ENCODE assay signal across 25 mouse cellular contexts in genomic region chr1:89637670-89638069, GRCm38 (mm10).
A peak's percentile ranks its signal among the peaks of the same experiment; 100 is the strongest.
DNase-seq lines count a peak whose midpoint lies in the region; ATAC-seq and TF ChIP-seq lines count a peak whose summit lies in the region.
"Had no signal": no experiment of that assay in that cellular context is flagged by ENCODE, and none has a peak within 500 bp of the region (broad histone marks: within the 10 kb centered on the region; RNA-seq: fewer than 3 reads in every experiment).

No protein-coding gene starts in this region.

- no peak for DNase-seq in embryonic facial prominence, embryonic 14.5 days (ENCODE audit: low spot score)
- no peak for DNase-seq in embryonic facial prominence, embryonic 10.5 days (ENCODE audit: low spot score)
- DNase-seq in heart, adult 9 months (ENCODE audit: low spot score in 2 of 2), result no peak
- DNase-seq in forebrain, postnatal 0 days, result no peak
- DNase-seq: cerebellum, adult 2 months; cerebellum, postnatal 14 days; kidney, adult 11 months; kidney, postnatal 14 days; liver, embryonic 13.5 days; lung, adult 18-20 months; lung, postnatal 4 days; thymus, postnatal 4 days had no signal

- ATAC-seq in embryonic facial prominence, embryonic 14.5 days (ENCODE audit: low read depth), result peak; percentile 45; the same call in 1 of the 2 replicates
- ATAC-seq in heart, embryonic 11.5 days (replicated peaks; ENCODE audit: insufficient number of reproducible peaks, low FRiP score, low TSS enrichment), result no peak
- peak; percentile 44 for ATAC-seq in embryonic facial prominence, embryonic 15.5 days (ENCODE audit: insufficient number of reproducible peaks, low FRiP score, low TSS enrichment, low read depth)
- peak; percentile 32; the same call in 1 of the 2 replicates for ATAC-seq in limb, embryonic 15.5 days (ENCODE audit: insufficient number of reproducible peaks, low FRiP score, low TSS enrichment, low read depth)
- ATAC-seq in forebrain, postnatal 0 days, result no peak
- ATAC-seq: forebrain, embryonic 14.5 days; inflammation-experienced regulatory T-cells, adult 6 months; lung, postnatal 0 days; Patski had no signal

- TF ChIP-seq CTCF in forebrain, postnatal 0 days (IDR thresholded peaks at IDR 0.05; ENCODE audit: low read depth), result no peak

- H3K4me3 ChIP-seq in embryonic facial prominence, embryonic 14.5 days (ENCODE audit: low read depth, low read length), result no peak overlapping the region
- no peak overlapping the region for H3K4me3 ChIP-seq in embryonic facial prominence, embryonic 10.5 days
- no peak overlapping the region for H3K4me3 ChIP-seq in heart, embryonic 11.5 days (ENCODE audit: low read depth, low read length)
- H3K4me3 ChIP-seq in embryonic facial prominence, embryonic 15.5 days (replicated peaks), result no peak overlapping the region
- no peak overlapping the region for H3K4me3 ChIP-seq in limb, embryonic 15.5 days
- no peak overlapping the region for H3K4me3 ChIP-seq in forebrain, postnatal 0 days (ENCODE audit: low read depth, low read length)
- H3K4me3 ChIP-seq: hindbrain, embryonic 10.5 days; hindbrain, embryonic 15.5 days; left cerebral cortex, adult 2 months; liver, embryonic 13.5 days; megakaryocyte, embryonic 14.5 days; midbrain, embryonic 12.5 days; neural tube, embryonic 13.5 days had no signal

- H3K9me3 ChIP-seq in embryonic facial prominence, embryonic 14.5 days (ENCODE audit: control insufficient read depth, low read length), result no peaks in the 10 kb centered on the region
- H3K9me3 ChIP-seq in embryonic facial prominence, embryonic 10.5 days, result no peaks in the 10 kb centered on the region
- no peaks in the 10 kb centered on the region for H3K9me3 ChIP-seq in heart, embryonic 11.5 days (replicated peaks; ENCODE audit: control insufficient read depth, low read length)
- H3K9me3 ChIP-seq in embryonic facial prominence, embryonic 15.5 days (replicated peaks), result no peaks in the 10 kb centered on the region
- no peaks in the 10 kb centered on the region for H3K9me3 ChIP-seq in limb, embryonic 15.5 days
- H3K9me3 ChIP-seq in forebrain, postnatal 0 days (ENCODE audit: low read length), result no peaks in the 10 kb centered on the region
- H3K9me3 ChIP-seq: hindbrain, embryonic 10.5 days; hindbrain, embryonic 15.5 days; liver, embryonic 13.5 days; midbrain, embryonic 12.5 days; neural tube, embryonic 13.5 days had no signal

- WGBS in embryonic facial prominence, embryonic 14.5 days, result 84% methylated on average over 4 of the region's 4 CpGs
- 91% methylated on average over 4 of the region's 4 CpGs for WGBS in embryonic facial prominence, embryonic 10.5 days
- WGBS in heart, embryonic 11.5 days (ENCODE audit: insufficient replicate concordance), result 81% methylated on average over 4 of the region's 4 CpGs
- WGBS in embryonic facial prominence, embryonic 15.5 days, result 89% methylated on average over 4 of the region's 4 CpGs
- WGBS in limb, embryonic 15.5 days, result 91% methylated on average over 4 of the region's 4 CpGs
- 94% methylated on average over 4 of the region's 4 CpGs for WGBS in forebrain, postnatal 0 days

- peaks cover 38% of the 10 kb centered on the region for H3K36me3 ChIP-seq in embryonic facial prominence, embryonic 14.5 days (ENCODE audit: control insufficient read depth, insufficient read depth, low read length)
- H3K36me3 ChIP-seq in embryonic facial prominence, embryonic 10.5 days (replicated peaks), result peaks cover 62% of the 10 kb centered on the region
- H3K36me3 ChIP-seq in heart, embryonic 11.5 days (ENCODE audit: control insufficient read depth, insufficient read depth, low read length), result peaks cover 3% of the 10 kb centered on the region; the same call in 1 of the 2 replicates
- H3K36me3 ChIP-seq in embryonic facial prominence, embryonic 15.5 days, result peaks cover 29% of the 10 kb centered on the region; the same call in 1 of the 2 replicates
- H3K36me3 ChIP-seq in limb, embryonic 15.5 days, result peaks cover 44% of the 10 kb centered on the region
- peaks cover 21% of the 10 kb centered on the region for H3K36me3 ChIP-seq in forebrain, postnatal 0 days (ENCODE audit: insufficient read depth)
- H3K36me3 ChIP-seq: liver, embryonic 13.5 days had no signal

- no peak overlapping the region for H3K4me2 ChIP-seq in embryonic facial prominence, embryonic 14.5 days (ENCODE audit: low read depth, low read length)
- no peak overlapping the region for H3K4me2 ChIP-seq in heart, embryonic 11.5 days
- no peak overlapping the region for H3K4me2 ChIP-seq in embryonic facial prominence, embryonic 15.5 days (replicated peaks)
- no peak overlapping the region for H3K4me2 ChIP-seq in limb, embryonic 15.5 days
- H3K4me2 ChIP-seq in forebrain, postnatal 0 days (ENCODE audit: low read depth), result no peak overlapping the region
- H3K4me2 ChIP-seq: hindbrain, embryonic 15.5 days; liver, embryonic 13.5 days; midbrain, embryonic 12.5 days; neural tube, embryonic 13.5 days had no signal

- no peak overlapping the region for H3K9ac ChIP-seq in embryonic facial prominence, embryonic 14.5 days (ENCODE audit: low read depth, low read length)
- H3K9ac ChIP-seq in heart, embryonic 11.5 days (ENCODE audit: low read depth, low read length), result no peak overlapping the region
- H3K9ac ChIP-seq in embryonic facial prominence, embryonic 15.5 days, result no peak overlapping the region
- H3K9ac ChIP-seq in limb, embryonic 15.5 days, result no peak overlapping the region
- H3K9ac ChIP-seq in forebrain, postnatal 0 days, result no peak overlapping the region
- H3K9ac ChIP-seq: hindbrain, embryonic 15.5 days; liver, embryonic 13.5 days; midbrain, embryonic 12.5 days; neural tube, embryonic 13.5 days had no signal

- H3K27ac ChIP-seq in embryonic facial prominence, embryonic 14.5 days (replicated peaks; ENCODE audit: low read depth, low read length), result no peak overlapping the region
- no peak overlapping the region for H3K27ac ChIP-seq in embryonic facial prominence, embryonic 10.5 days (replicated peaks)
- peak overlapping the region; percentile 7; the same call in 1 of the 2 replicates for H3K27ac ChIP-seq in heart, embryonic 11.5 days (ENCODE audit: low read depth, low read length)
- H3K27ac ChIP-seq in embryonic facial prominence, embryonic 15.5 days (replicated peaks), result no peak overlapping the region
- no peak overlapping the region for H3K27ac ChIP-seq in limb, embryonic 15.5 days
- H3K27ac ChIP-seq in forebrain, postnatal 0 days (ENCODE audit: low read depth, low read length), result no peak overlapping the region
- H3K27ac ChIP-seq: hindbrain, embryonic 10.5 days; hindbrain, embryonic 15.5 days; left cerebral cortex, adult 2 months; liver, embryonic 13.5 days; midbrain, embryonic 12.5 days; neural tube, embryonic 13.5 days had no signal

- H3K27me3 ChIP-seq in embryonic facial prominence, embryonic 14.5 days (replicated peaks; ENCODE audit: control insufficient read depth, insufficient read depth, low read length), result no peaks in the 10 kb centered on the region
- H3K27me3 ChIP-seq in embryonic facial prominence, embryonic 10.5 days (replicated peaks; ENCODE audit: low read depth, poor library complexity, severe bottlenecking), result no peaks in the 10 kb centered on the region
- H3K27me3 ChIP-seq in heart, embryonic 11.5 days (ENCODE audit: control insufficient read depth, insufficient read depth, low read length), result no peaks in the 10 kb centered on the region
- no peaks in the 10 kb centered on the region for H3K27me3 ChIP-seq in embryonic facial prominence, embryonic 15.5 days
- no peaks in the 10 kb centered on the region for H3K27me3 ChIP-seq in limb, embryonic 15.5 days
- no peaks in the 10 kb centered on the region for H3K27me3 ChIP-seq in forebrain, postnatal 0 days (ENCODE audit: insufficient read depth, low read length)
- H3K27me3 ChIP-seq: hindbrain, embryonic 15.5 days; liver, embryonic 13.5 days; midbrain, embryonic 12.5 days; neural tube, embryonic 13.5 days; Patski had no signal

- H3K4me1 ChIP-seq in embryonic facial prominence, embryonic 14.5 days (ENCODE audit: control insufficient read depth, insufficient read depth, low read length), result no peaks in the 10 kb centered on the region
- H3K4me1 ChIP-seq in embryonic facial prominence, embryonic 10.5 days, result no peaks in the 10 kb centered on the region
- H3K4me1 ChIP-seq in heart, embryonic 11.5 days (ENCODE audit: control insufficient read depth, insufficient read depth, low read length), result peaks cover 10% of the 10 kb centered on the region
- 0 out of 2 replicates have a peak, but pooled peaks cover 3% of the 10 kb centered on the region for H3K4me1 ChIP-seq in embryonic facial prominence, embryonic 15.5 days
- H3K4me1 ChIP-seq in limb, embryonic 15.5 days, result no peaks in the 10 kb centered on the region
- H3K4me1 ChIP-seq in forebrain, postnatal 0 days (ENCODE audit: insufficient read depth), result no peaks in the 10 kb centered on the region
- H3K4me1 ChIP-seq: liver, embryonic 13.5 days; midbrain, embryonic 12.5 days had no signal

Comparison
In these comparisons a context has a peak if more than half of its experiments do, and no peak if none do; other contexts are left out.
1. ATAC-seq: peak in embryonic facial prominence, embryonic 14.5 days (single experiment), embryonic facial prominence, embryonic 15.5 days (single experiment) and limb, embryonic 15.5 days (single experiment); none in heart, embryonic 11.5 days (single experiment) and forebrain, postnatal 0 days (single experiment).